Mouse (Mus musculus): ENCODE measurements at regions not wholly inside any gene's neighbourhood (a gene's known extent, or its start where the extent isn't known, plus 50 kb on each side); places are given as distances from the start of the nearest gene placed in this dataset.

- DNase-seq (ENCODE audit: low read depth, low spot score) = no peak
Measured at GRCm38 (mm10) chr11:95198196-95198595, 52.1 kb upstream of the Dlx4 start.

- no peak for DNase-seq (ENCODE audit: low read depth, low spot score)
Measured at GRCm38 (mm10) chr11:95200971-95201370, 54.9 kb upstream of the Dlx4 start.

- DNase-seq (ENCODE audit: low read depth, low spot score) = peak; percentile 14
Measured at GRCm38 (mm10) chr11:95210185-95211030, 50.9 kb upstream of the Tac4 start.

- DNase-seq (ENCODE audit: low read depth, low spot score) = no peak
Measured at GRCm38 (mm10) chr11:95211031-95211425, 50.3 kb upstream of the Tac4 start.

Measured in CD4-positive, CD25-positive, alpha-beta regulatory T cell, adult 2 months (primary cell).